Mouse (Mus musculus) layer of hippocampus, adult 11-12 months (tissue): ENCODE measurements around the gene Grb14.
A peak's percentile ranks its signal among the peaks of the same experiment; 100 is the strongest.

Source experiments
- DNase-seq: peaks from one replicate; pipeline ENCODE4 v3.0.0; 2022; ENCODE audit warnings: low spot score

The Grb14 gene

GRCm38 (mm10) chr2:65024887-65025286, at the start of gene Grb14:
Grb14 (minus strand) TSS chr2:65024987.
- no peak for DNase-seq

GRCm38 (mm10) chr2:65072205-65072604, 47.4 kb upstream of the Grb14 start:
- DNase-seq = no peak

GRCm38 (mm10) chr2:65053764-65054163, 29.0 kb upstream of the Grb14 start:
- no peak for DNase-seq

GRCm38 (mm10) chr2:65052191-65053012, 27.6 kb upstream of the Grb14 start:
- no peak for DNase-seq

GRCm38 (mm10) chr2:65050776-65051175, 26.0 kb upstream of the Grb14 start:
- no peak for DNase-seq

GRCm38 (mm10) chr2:65048234-65049017, 23.6 kb upstream of the Grb14 start:
- no peak for DNase-seq

- no peak for DNase-seq
Observed at GRCm38 (mm10) chr2:65038164-65038563, 13.4 kb upstream of the Grb14 start.

- no peak for DNase-seq
Observed at GRCm38 (mm10) chr2:65037546-65037945, 12.8 kb upstream of the Grb14 start.

- peak; percentile 72 for DNase-seq
Observed at GRCm38 (mm10) chr2:65022363-65023240, 2.2 kb downstream of the Grb14 start.

GRCm38 (mm10) chr2:65021691-65022362, 3.0 kb downstream of the Grb14 start:
- peak; percentile 20 for DNase-seq

- DNase-seq = no peak
Observed at GRCm38 (mm10) chr2:65017375-65017774, 7.4 kb downstream of the Grb14 start.

GRCm38 (mm10) chr2:65014552-65014951, 10.2 kb downstream of the Grb14 start:
- DNase-seq = no peak

GRCm38 (mm10) chr2:65010105-65010504, 14.7 kb downstream of the Grb14 start:
- DNase-seq = no peak

- no peak for DNase-seq
Observed at GRCm38 (mm10) chr2:65007396-65007795, 17.4 kb downstream of the Grb14 start.

GRCm38 (mm10) chr2:65005044-65005443, 19.7 kb downstream of the Grb14 start:
- DNase-seq = no peak

GRCm38 (mm10) chr2:65003433-65003832, 21.4 kb downstream of the Grb14 start:
- DNase-seq = peak; percentile 51

GRCm38 (mm10) chr2:65002631-65003030, 22.2 kb downstream of the Grb14 start:
- DNase-seq = no peak

- DNase-seq = no peak
Observed at GRCm38 (mm10) chr2:64995048-64995447, 29.7 kb downstream of the Grb14 start.

- DNase-seq = no peak
Observed at GRCm38 (mm10) chr2:64989426-64990187, 35.2 kb downstream of the Grb14 start.

GRCm38 (mm10) chr2:64987782-64988181, 37.0 kb downstream of the Grb14 start:
- no peak for DNase-seq

- no peak for DNase-seq
Observed at GRCm38 (mm10) chr2:64975546-64975945, 49.2 kb downstream of the Grb14 start.
